Mouse (Mus musculus) left cerebral cortex, postnatal 10 days (tissue): Measurements from ENCODE around the gene Pdia5. TPM values are rescaled to one million over a fixed set of nuclear protein-coding genes. Genes with fewer than 3 reads are reported as not detected.

ENCODE experiments used
- DNase-seq, 2 experiments: peaks; one replicate each; pipeline ENCODE4 v3.0.0; 2021 to 2022; ENCODE audit warnings: low spot score in 2 of 2, mixed read lengths in 1 of 2; ENCODE audit errors: extremely low spot score in 1 of 2
- intact Hi-C: fragments of 180-260 bp; cut with DNase I; formaldehyde crosslinking; loops from one replicate; pipeline ENCODE4 v1.15.1; 2025
- total RNA-seq, 2 experiments: library from RNA; stranded (reverse); gene quantifications; 2 replicates each; pipeline ENCODE4 v1.2.3; 2021

Gene Pdia5
- total RNA-seq, 2 experiments from 2014 or later, result 4.3 to 5.1 TPM

GRCm38 (mm10) chr16:35457011-35457419 lies 33.7 kb downstream of the Pdia5 start:
- DNase-seq, result peak in 1 of 2 experiments; percentile 30
- intact Hi-C loops, result no loop called here

- DNase-seq, result no peak
- intact Hi-C loops, result no loop called here
Measured at GRCm38 (mm10) chr16:35456305-35456704, 34.4 kb downstream of the Pdia5 start.

GRCm38 (mm10) chr16:35455822-35456221 lies 34.9 kb downstream of the Pdia5 start:
- intact Hi-C loops, result no loop called here
- DNase-seq, result no peak

DNA sequence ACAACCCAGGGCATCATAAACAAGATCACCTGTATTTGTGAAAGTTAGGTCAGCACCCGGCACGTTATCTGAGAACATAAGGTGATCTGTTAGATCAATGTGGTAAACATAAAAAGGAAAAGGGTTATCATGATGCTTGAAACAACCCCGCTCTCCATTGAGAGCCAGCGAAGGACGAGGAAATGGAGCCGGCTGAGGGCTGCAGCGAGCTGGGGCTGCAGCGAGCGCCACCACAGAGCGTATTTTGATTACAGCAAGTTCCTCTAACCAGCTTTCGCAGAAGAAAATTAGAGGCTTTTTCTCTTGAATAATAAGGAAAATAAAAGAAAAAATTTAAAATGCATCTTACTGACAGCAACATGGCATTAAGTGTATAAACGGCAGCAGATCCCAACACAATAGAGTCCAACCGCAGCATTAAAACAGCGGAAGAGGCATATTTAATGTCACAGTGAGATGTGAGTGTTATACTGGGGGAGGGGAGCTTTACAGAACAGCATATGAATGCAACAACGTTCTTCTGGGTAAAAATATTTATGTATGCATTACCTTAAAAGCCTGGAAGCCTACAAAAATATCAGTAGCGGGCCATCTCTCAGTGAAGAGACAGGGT lies 40.5 kb downstream of the Pdia5 start:
- no peak for DNase-seq
- intact Hi-C loops, result no loop called here

GRCm38 (mm10) chr16:35442026-35442415 lies 48.7 kb downstream of the Pdia5 start:
- intact Hi-C loops, result no loop called here

DNA sequence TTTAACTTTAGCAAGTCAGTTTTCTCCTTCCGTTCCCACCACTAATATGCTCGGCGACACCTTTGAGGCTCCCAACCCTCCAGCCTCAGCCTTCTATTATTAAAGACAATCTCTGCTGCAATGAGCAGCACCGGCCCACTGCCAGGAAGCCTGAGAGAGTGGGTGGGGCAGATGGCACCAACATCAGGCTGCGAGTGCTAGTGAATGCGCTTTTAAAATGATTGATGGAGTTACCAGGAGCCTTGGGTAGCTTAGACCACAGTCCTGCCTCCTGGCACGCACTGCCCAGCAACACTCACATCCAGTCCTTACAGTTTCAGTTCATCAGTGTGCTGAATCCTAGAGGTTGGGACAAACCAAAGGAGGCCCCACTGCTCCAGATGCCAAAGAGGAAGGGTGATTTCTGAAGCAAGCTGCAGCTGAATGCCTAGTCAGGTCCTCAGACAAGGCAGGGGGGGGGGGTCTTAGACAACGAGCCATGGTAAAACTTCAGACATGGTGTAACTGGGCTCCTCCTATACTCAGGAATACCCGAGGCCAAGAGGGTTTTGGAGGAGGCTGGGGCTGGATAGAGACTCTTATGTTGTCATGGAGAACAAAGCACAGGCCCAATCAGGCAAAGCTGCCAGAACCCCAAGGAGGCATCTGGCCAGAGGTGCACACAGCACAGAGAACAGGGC lies 49.2 kb downstream of the Pdia5 start:
- DNase-seq, result peak in 1 of 2 experiments; percentile 66
- intact Hi-C loops, result no loop called here

More at GRCm38 (mm10) chr16:35442026-35442415, 48.7 kb downstream of the Pdia5 start:
- no peak for DNase-seq

DNA sequence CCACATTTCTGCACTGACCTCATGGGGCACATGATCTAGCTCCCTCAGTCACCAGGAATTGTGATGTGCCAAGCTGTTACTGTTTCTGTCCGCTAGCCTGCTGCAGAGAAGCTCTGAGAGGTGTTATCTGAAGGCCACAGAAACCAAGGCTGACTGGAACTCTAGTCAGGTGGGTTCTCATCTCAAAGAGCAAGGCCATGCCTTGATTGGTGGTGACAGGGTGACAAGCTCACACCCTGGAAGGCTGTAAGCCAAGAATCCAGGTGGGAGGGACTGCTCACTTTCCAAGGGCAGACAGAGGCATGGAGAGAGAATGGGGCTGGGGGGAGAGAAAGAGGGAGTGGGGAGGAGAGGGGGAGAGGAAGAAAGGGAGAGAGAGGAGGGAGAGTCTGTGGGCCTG lies 51.6 kb downstream of the Pdia5 start:
- no peak for DNase-seq
- intact Hi-C loops, result no loop called here

DNA sequence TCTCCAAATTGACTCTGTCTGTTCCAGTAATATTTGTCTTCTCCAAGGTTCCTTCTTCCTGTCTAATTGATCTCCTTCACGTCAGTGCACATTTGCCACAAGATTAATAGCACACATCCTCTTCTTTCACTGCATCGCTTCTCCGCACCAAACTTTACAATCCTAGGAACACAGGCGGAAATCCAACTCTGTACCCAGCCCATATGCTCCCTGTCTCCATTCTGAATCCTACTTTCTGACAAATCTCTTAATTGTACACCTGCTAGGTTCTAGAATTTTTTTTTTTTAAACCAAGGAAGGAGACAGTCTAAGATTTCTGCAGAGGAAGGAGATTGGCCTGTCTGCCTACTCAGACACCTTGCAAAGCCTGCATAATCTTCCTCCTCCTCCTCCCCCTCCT lies 59.1 kb downstream of the Pdia5 start:
- DNase-seq, result no peak
- intact Hi-C loops, result no loop called here

GRCm38 (mm10) chr16:35424926-35425325 lies 65.7 kb downstream of the Pdia5 start:
- intact Hi-C loops, result no loop called here
- no peak for DNase-seq

GRCm38 (mm10) chr16:35423250-35424139 lies 67.2 kb downstream of the Pdia5 start:
- DNase-seq, result no peak
- intact Hi-C loops, result no loop called here

DNA sequence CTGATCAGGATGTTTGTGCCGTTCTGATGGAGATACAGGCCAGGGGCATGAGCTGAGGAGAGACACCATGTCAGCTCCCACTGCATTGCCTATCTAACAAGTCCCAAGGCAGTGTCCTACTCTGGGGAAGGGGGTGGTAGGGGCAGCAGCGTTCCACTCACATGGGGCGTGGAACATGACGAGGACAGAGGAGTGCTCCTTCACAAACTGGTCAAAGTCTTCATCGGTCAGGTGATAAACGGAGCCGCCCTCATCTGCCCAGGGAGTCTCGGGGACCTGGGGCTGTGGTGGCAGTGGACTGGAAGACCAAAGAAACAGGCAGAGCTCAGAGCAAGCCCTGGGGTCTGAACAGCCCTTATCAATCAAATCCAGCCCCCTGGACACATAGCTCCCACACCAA lies 68.0 kb downstream of the Pdia5 start:
- intact Hi-C loops, result no loop called here
- no peak for DNase-seq

- intact Hi-C loops, result no loop called here
Measured at GRCm38 (mm10) chr16:35422141-35422540, 68.5 kb downstream of the Pdia5 start.

GRCm38 (mm10) chr16:35414616-35415015 lies 76.1 kb downstream of the Pdia5 start:
- intact Hi-C loops, result no loop called here
- DNase-seq, result no peak

More at GRCm38 (mm10) chr16:35422141-35422540, 68.5 kb downstream of the Pdia5 start:
- no peak for DNase-seq

DNA sequence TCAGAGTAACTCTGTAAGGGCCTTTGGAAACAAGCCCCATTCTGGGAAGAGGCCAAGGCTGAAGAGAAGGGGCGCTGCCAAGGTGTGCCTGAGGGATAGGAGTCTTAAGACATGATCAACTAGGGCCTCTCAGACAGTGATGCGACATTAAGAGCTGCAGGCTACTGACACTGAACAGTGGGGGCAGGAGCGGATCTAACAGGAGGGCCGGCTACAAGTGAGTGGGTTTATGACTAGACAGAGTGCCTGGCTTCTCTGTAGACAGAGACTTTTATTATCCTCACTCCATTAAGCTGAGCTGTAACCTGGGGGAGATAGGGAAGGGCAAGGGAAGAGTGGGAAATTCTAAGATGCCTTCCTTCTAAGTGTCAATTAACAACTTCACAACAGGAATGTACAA lies 84.0 kb downstream of the Pdia5 start:
- intact Hi-C loops, result no loop called here
- no peak for DNase-seq

DNA sequence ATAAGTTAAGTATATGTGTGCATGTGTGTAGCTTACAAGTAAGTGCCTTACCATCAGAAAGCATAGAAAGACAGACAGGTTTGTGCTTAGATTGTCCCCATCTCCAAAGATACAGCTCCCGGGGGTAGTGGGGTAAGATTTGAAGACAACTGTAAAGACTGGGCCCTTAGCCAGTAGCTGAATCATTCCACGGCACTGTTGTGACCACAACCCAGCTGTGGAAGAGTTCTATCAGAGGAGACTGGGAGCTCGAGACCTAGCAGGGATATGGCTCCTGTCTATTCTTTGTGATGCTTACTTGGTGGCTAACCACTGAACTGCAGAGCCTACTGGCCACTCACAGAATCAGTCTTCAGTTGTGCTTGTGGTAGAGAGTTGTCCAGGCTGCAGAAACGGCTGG lies 84.5 kb downstream of the Pdia5 start:
- intact Hi-C loops, result no loop called here
- no peak for DNase-seq

DNA sequence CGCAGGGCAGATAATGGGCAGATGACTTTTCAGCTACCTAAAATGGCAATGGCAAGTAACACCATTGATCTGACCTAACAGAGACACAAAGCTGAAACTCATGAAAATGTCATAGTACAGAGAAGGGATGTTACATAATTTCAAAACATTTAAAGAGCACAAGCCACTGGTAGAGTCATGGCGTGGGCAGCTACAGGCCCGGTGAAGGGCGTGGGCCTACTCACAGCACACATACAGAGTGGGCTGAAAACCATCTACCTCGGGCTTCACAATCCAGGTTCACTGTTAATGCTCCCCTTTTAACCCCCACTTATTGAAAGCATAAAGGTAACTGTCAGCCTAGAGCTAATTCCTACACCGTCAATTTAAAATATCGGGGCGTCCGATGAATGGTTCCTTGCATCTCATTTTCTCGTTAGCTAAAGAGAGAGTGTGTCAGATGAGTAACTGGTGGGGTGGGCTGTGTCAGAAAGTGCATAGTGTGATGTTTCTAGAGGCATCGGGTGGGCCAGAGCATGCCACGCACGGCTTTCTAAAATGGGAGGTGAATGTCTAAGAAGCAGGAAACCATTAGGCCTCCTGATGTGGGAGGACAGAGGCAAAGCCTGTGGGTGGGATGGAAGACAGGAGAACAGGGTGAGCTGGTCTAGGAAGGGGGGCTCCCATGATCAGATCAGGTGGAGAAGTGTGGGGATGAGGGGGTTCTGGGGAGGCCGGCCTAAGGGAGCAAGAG lies 85.2 kb downstream of the Pdia5 start:
- DNase-seq, result no peak
- intact Hi-C loops, result no loop called here

DNA sequence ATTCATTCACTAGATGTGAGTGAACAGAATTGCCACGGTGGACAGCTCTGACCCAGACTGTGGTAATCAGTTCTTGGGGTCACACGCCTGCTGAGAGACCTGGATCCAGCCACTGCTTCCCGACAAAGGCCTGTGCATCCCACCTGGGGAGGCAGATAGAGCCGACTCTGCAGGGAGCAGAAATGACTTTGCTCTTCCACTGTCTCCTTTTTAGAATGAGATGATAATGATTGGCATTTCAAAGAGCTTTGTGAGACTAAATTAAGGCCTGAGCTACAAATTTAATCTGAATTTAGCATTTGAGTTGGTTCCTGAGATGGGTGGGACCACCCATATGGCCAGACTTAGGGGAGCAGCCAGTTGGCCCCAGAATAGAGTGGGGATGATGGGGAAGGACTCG lies 85.8 kb downstream of the Pdia5 start:
- DNase-seq, result no peak
- intact Hi-C loops, result no loop called here

- intact Hi-C loops, result no loop called here
- DNase-seq, result no peak
Measured at GRCm38 (mm10) chr16:35403891-35404290, 86.8 kb downstream of the Pdia5 start.

GRCm38 (mm10) chr16:35403356-35403755 lies 87.3 kb downstream of the Pdia5 start:
- intact Hi-C loops, result no loop called here
- DNase-seq, result no peak
